Mouse (Mus musculus) forebrain, embryonic 15.5 days (tissue): ENCODE measurements around the gene Igfbp2. TPM values are rescaled to one million over a fixed set of nuclear protein-coding genes. Genes with fewer than 3 reads are reported as not detected.

Experiments
- ATAC-seq: fragments of 200-750 bp; cut with Nextera tagmentation; replicated peaks from 2 replicates; pipeline ENCODE4 v1.8.0; 2017; ENCODE audit warnings: mild to moderate bottlenecking, moderate TSS enrichment, moderate library complexity
- H3K27ac ChIP-seq: fragments of 300-500 bp; sonication (generic); replicated peaks from 2 replicates; pipeline ENCODE4 v1.5.1; 2015; ENCODE audit warnings: mild to moderate bottlenecking, inconsistent platforms
- H3K27me3 ChIP-seq: fragments of 300-500 bp; sonication (generic); 2 replicates; pipeline ENCODE4 v1.6.1; 2015; ENCODE audit warnings: inconsistent platforms
- H3K36me3 ChIP-seq: fragments of 300-500 bp; sonication (generic); 2 replicates; pipeline ENCODE4 v1.6.1; 2015; ENCODE audit warnings: mild to moderate bottlenecking, inconsistent platforms
- H3K4me1 ChIP-seq: fragments of 300-500 bp; sonication (generic); 2 replicates; pipeline ENCODE4 v1.6.1; 2015; ENCODE audit warnings: inconsistent platforms
- H3K4me2 ChIP-seq: fragments of 300-500 bp; sonication (generic); replicated peaks from 2 replicates; pipeline ENCODE4 v1.6.1; 2015; ENCODE audit warnings: mild to moderate bottlenecking, inconsistent platforms
- H3K4me3 ChIP-seq: fragments of 300-500 bp; sonication (generic); 2 replicates; pipeline ENCODE4 v1.5.1; 2015; ENCODE audit warnings: mild to moderate bottlenecking, inconsistent platforms
- H3K9ac ChIP-seq: fragments of 300-500 bp; sonication (generic); replicated peaks from 2 replicates; pipeline ENCODE4 v1.6.1; 2015; ENCODE audit warnings: mild to moderate bottlenecking, inconsistent platforms
- H3K9me3 ChIP-seq: fragments of 300-500 bp; sonication (generic); 2 replicates; pipeline ENCODE4 v1.6.1; 2016; ENCODE audit warnings: inconsistent platforms
- WGBS: fragments of 180-500 bp; shearing (Covaris S2); methylation state at CpG from one replicate; pipeline ENCODE4 v1.1.7; 2015; ENCODE audit warnings: mixed read lengths; 5-methylcytosine and 5-hydroxymethylcytosine counted together
- polyA plus RNA-seq: library from polyadenylated mRNA; unstranded; fragments of >200 nt; fragmentation: Nextera tagmentation; extraction: Ambion mirVana; gene quantifications from 2 replicates; pipeline ENCODE4 v1.2.1, GENCODE M21; 2015

Igfbp2 gene
- 336 and 343 TPM in 2 replicates for polyA plus RNA-seq

DNA sequence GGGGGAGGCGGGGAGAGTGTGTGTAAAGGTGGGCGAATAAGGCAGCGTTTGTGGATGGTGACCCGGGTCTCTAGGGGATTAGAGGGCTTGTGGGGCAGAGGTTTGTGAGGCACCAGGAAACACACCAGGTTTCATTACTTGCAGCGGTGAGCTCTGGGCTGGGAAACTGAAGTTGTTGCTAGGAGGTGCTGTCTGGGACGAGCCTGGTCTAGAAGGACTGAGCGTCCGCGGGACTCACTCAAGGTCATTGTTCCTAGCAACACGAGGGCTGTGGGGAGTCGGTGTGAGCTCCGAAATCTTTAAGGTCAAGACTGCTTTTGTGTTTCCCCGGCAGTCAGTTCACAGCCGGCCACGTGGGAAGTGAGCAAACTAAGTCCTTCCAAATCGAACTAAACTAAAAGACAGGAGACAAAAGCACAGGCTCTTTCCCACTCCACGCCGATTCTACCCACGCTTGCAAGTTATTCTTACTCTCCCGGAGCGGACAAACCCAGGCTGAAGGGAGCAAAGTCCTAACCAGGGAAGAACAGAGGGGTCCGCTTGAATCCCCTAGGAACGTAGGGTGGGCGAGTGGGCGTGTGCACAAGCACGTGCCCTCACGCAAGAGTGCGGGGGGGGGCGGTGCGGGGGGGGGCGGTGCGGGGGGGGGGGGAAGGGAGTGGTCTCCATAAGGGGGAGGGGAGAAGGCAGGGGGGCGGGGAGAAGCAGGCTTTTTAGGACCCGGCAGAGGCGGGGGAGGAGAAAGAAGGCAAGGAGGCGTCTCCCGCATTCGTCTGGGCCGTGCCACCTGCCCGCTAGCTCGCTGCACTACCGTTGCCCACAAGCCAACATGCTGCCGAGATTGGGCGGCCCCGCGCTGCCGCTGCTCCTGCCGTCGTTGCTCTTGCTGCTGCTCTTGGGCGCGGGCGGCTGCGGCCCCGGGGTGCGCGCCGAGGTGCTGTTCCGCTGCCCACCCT lies at the start of gene Igfbp2:
Igfbp2 (plus strand) TSS at position 753 of the 956 bp plus-strand sequence.
- Histone ChIP-seq H3K4me2 (peak within 1 kb of the TSS; percentile 88), H3K27me3 (no peaks in the 10 kb centered on the region), H3K4me1 (peaks cover 43% of the 10 kb centered on the region), H3K36me3 (no peaks in the 10 kb centered on the region), H3K9ac (peak within 1 kb of the TSS; percentile 85), H3K27ac (peak within 1 kb of the TSS; percentile 84), H3K4me3 (peak within 1 kb of the TSS; percentile 97), H3K9me3 (no peaks in the 10 kb centered on the region)
- peak; percentile 86 for ATAC-seq
- under 1% methylated on average over 52 of the region's 58 CpGs for WGBS

DNA sequence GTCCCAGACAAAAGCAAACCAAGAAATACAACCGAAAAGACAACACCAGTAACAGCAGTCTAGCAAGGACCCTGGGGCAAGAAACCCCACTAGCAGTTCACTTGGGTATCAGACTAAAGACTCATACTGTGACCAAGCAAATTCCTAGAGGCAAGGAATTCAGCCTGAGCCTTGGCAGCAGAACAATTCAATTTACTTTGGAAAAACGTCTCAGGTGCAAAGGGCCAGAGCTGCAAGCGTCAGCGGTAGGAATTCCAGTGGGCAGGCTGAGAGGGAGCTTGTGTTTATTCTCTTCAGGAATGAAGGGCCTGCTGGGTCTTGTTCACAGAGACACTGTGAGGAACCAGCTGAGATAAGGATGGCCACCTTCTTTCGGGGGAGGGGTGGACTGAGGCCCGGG lies 45.5 kb upstream of the Igfbp2 start:
- H3K4me2 ChIP-seq: no peak overlapping the region
- H3K4me3 ChIP-seq: no peak overlapping the region
- H3K4me1 ChIP-seq: no peaks in the 10 kb centered on the region
- H3K27ac ChIP-seq: no peak overlapping the region
- no peak overlapping the region for H3K9ac ChIP-seq
- H3K9me3 ChIP-seq: no peaks in the 10 kb centered on the region
- H3K27me3 ChIP-seq: no peaks in the 10 kb centered on the region
- 34% methylated on average over 6 of the region's 6 CpGs for WGBS
- ATAC-seq: no peak
- no peaks in the 10 kb centered on the region for H3K36me3 ChIP-seq

GRCm38 (mm10) chr1:72780720-72781119 lies 43.6 kb upstream of the Igfbp2 start:
- ATAC-seq: no peak
- no peak overlapping the region for H3K4me2 ChIP-seq
- WGBS: 41% methylated on average over 7 of the region's 7 CpGs

DNA sequence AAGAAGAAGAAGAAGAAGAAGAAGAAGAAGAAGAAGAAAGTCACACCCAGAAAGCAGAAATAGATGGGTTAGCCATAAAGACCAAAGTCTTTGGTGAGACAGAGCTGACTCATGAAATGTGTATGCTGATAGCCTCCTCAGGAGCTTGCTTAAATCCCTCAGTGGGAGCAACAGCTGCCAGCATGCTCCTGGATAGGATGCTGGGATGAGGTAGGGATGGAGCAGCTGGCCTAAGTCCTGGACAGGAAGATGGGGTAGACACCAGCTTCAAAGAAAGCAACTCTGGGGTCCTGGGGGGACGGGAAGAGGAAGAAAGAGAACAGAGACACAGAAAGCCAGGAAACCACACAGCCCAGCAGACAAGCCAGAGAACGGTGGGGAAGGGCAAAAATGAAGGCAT lies 41.0 kb upstream of the Igfbp2 start:
- 76% methylated on average over 2 of the region's 2 CpGs for WGBS
- Histone ChIP-seq H3K4me3 (no peak overlapping the region), H3K9me3 (no peaks in the 10 kb centered on the region), H3K4me1 (no peaks in the 10 kb centered on the region), H3K4me2 (no peak overlapping the region), H3K9ac (no peak overlapping the region), H3K36me3 (no peaks in the 10 kb centered on the region), H3K27me3 (no peaks in the 10 kb centered on the region), H3K27ac (no peak overlapping the region)
- ATAC-seq: no peak

More at GRCm38 (mm10) chr1:72780720-72781119, 43.6 kb upstream of the Igfbp2 start:
- Histone ChIP-seq H3K27ac (no peak overlapping the region), H3K4me3 (no peak overlapping the region), H3K4me1 (no peaks in the 10 kb centered on the region), H3K9ac (no peak overlapping the region), H3K27me3 (no peaks in the 10 kb centered on the region), H3K36me3 (no peaks in the 10 kb centered on the region), H3K9me3 (no peaks in the 10 kb centered on the region)

DNA sequence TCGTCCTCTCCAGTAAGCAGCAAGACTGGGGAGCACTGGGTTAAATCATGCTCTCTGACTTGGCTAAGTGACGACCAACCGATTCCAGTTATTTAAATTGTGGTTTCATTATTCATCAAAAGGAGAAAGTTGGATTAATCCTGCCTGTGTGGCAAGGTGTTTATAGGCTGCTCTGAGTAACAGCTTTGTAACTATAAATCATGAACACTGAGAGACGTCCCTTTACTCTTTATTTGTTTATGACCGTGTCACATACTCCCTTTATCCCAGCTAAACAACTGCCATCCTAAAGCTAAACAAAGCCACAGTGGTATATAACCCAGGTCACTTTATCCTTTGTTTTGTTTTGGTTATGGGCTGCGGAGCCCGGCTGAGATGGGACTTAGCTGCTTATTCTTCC lies 40.3 kb upstream of the Igfbp2 start:
- no peaks in the 10 kb centered on the region for H3K9me3 ChIP-seq
- H3K4me3 ChIP-seq: no peak overlapping the region
- H3K4me2 ChIP-seq: no peak overlapping the region
- no peaks in the 10 kb centered on the region for H3K36me3 ChIP-seq
- no peaks in the 10 kb centered on the region for H3K4me1 ChIP-seq
- no peak overlapping the region for H3K27ac ChIP-seq
- ATAC-seq: no peak
- WGBS: 32% methylated on average over 7 of the region's 7 CpGs
- H3K27me3 ChIP-seq: no peaks in the 10 kb centered on the region
- H3K9ac ChIP-seq: no peak overlapping the region

GRCm38 (mm10) chr1:72790670-72791069 lies 33.6 kb upstream of the Igfbp2 start:
- H3K9ac ChIP-seq: no peak overlapping the region
- H3K27me3 ChIP-seq: no peaks in the 10 kb centered on the region
- H3K4me3 ChIP-seq: no peak overlapping the region
- H3K27ac ChIP-seq: no peak overlapping the region
- no peaks in the 10 kb centered on the region for H3K36me3 ChIP-seq
- no peak overlapping the region for H3K4me2 ChIP-seq
- WGBS: 39% methylated on average over 3 of the region's 3 CpGs
- H3K4me1 ChIP-seq: no peaks in the 10 kb centered on the region
- ATAC-seq: no peak
- no peaks in the 10 kb centered on the region for H3K9me3 ChIP-seq

GRCm38 (mm10) chr1:72791743-72792142 lies 32.6 kb upstream of the Igfbp2 start:
- no peak overlapping the region for H3K4me2 ChIP-seq
- H3K36me3 ChIP-seq: no peaks in the 10 kb centered on the region
- H3K9me3 ChIP-seq: no peaks in the 10 kb centered on the region
- H3K27ac ChIP-seq: no peak overlapping the region
- no peak for ATAC-seq
- no peak overlapping the region for H3K4me3 ChIP-seq
- no peaks in the 10 kb centered on the region for H3K27me3 ChIP-seq
- H3K4me1 ChIP-seq: no peaks in the 10 kb centered on the region
- no peak overlapping the region for H3K9ac ChIP-seq

DNA sequence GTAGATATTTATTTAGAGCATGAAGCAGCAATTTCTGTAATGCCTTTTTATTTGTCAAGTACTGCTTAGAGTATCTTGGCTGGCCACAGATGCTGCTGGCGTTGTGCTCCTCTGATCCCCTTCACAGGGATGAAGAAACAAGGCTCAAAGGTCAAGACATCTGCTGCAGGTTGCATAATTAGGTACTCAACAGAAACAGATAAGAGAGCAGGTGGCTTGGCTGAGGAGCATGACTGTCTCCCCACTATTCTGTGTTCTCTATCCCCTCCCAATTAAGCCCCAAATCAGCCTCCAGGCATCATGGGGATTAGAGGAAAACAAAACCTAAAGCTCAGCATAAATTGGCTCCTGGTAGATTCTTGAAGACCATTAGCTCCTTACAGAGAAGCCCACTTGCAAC lies 32.0 kb upstream of the Igfbp2 start:
- 12% methylated on average over 1 of the region's 1 CpGs for WGBS
- no peak overlapping the region for H3K4me3 ChIP-seq
- H3K4me2 ChIP-seq: no peak overlapping the region
- ATAC-seq: no peak
- no peaks in the 10 kb centered on the region for H3K9me3 ChIP-seq
- H3K36me3 ChIP-seq: no peaks in the 10 kb centered on the region
- no peaks in the 10 kb centered on the region for H3K4me1 ChIP-seq
- no peak overlapping the region for H3K27ac ChIP-seq
- no peak overlapping the region for H3K9ac ChIP-seq
- H3K27me3 ChIP-seq: no peaks in the 10 kb centered on the region

- no peak for ATAC-seq
- H3K4me2 ChIP-seq: no peak overlapping the region
- H3K27ac ChIP-seq: no peak overlapping the region
- no peak overlapping the region for H3K9ac ChIP-seq
- no peaks in the 10 kb centered on the region for H3K9me3 ChIP-seq
- no peaks in the 10 kb centered on the region for H3K36me3 ChIP-seq
- no peaks in the 10 kb centered on the region for H3K27me3 ChIP-seq
- no peaks in the 10 kb centered on the region for H3K4me1 ChIP-seq
- no peak overlapping the region for H3K4me3 ChIP-seq
Measured at GRCm38 (mm10) chr1:72793230-72793629, 31.1 kb upstream of the Igfbp2 start.

DNA sequence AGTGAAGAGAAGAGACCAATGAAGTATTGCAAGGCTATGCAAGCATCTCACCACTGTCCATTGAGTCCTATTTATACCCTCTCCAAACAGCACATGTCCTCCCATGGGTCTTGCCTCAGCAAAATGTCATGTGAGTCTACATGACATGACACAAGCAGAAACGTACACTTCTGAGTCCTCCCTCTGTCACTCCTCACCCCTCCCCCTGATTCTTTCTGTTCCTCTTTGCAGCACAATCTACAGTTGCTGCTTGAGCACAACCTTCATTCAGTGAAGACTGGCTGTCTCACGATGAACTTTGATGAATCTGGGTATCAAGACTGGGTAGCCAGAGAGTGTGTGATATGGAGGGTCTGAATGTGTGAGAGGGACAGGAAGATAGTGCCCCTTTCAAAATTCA lies 28.2 kb upstream of the Igfbp2 start:
- ATAC-seq: no peak
- WGBS: 88% methylated on average over 2 of the region's 2 CpGs

DNA sequence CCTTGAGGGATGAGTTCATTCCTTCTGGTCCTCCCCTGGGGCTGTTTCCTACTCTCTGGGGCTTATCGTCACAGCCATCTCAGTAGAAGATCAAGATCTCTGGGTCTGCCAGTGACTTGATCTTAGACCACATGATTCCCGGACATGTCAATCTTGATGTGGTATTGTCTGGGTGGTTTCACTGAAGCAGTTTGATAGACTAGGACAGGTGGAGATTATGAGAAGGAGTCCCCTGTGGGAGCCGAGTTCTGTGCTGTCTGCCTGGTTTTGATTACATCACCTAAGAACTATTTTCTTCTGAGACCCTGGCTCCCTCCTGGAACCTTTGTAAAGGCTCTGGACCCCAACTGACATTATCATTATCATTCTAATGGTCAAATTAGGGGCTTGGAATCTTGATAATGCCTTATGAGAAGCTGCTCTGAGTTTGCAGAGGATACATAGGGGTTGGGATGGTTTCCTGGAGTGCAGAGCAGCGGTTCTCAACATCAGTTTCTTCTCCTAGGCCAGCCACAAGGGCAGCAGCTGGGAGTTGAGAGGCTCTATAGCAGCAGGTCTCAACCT lies 27.1 kb upstream of the Igfbp2 start:
- H3K9ac ChIP-seq: no peak overlapping the region
- no peaks in the 10 kb centered on the region for H3K4me1 ChIP-seq
- no peak for ATAC-seq
- no peaks in the 10 kb centered on the region for H3K36me3 ChIP-seq
- WGBS: 68% methylated on average over 4 of the region's 4 CpGs
- no peaks in the 10 kb centered on the region for H3K27me3 ChIP-seq
- H3K9me3 ChIP-seq: no peaks in the 10 kb centered on the region
- no peak overlapping the region for H3K4me2 ChIP-seq
- no peak overlapping the region for H3K4me3 ChIP-seq
- H3K27ac ChIP-seq: no peak overlapping the region

More for the DNA sequence above, 28.2 kb upstream of the Igfbp2 start:
- no peaks in the 10 kb centered on the region for H3K9me3 ChIP-seq
- H3K4me1 ChIP-seq: no peaks in the 10 kb centered on the region
- H3K4me2 ChIP-seq: no peak overlapping the region
- no peaks in the 10 kb centered on the region for H3K36me3 ChIP-seq
- H3K27me3 ChIP-seq: no peaks in the 10 kb centered on the region
- H3K4me3 ChIP-seq: no peak overlapping the region
- no peak overlapping the region for H3K9ac ChIP-seq
- H3K27ac ChIP-seq: no peak overlapping the region

DNA sequence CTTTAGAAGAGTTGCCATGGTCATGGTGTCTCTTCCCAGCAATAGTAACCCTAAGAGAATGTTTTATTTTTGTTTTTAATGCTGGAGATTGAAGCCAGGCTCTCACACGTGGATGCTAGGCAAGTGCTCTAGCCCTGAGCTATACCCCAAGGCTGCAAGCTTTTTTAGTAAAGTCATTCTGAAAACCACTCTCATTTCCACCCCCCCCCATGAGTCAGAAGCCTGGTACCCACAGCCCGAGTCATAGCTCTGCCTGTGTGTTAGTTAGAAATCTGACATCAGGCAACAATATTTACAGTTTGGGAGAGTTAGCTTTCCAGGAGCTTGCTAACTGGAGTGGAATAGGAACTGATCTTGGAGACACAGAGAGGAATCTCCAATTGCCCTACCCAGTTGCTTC lies 25.9 kb upstream of the Igfbp2 start:
- no peak for ATAC-seq
- Histone ChIP-seq H3K27ac (no peak overlapping the region), H3K9ac (no peak overlapping the region), H3K9me3 (no peaks in the 10 kb centered on the region), H3K27me3 (no peaks in the 10 kb centered on the region), H3K4me2 (no peak overlapping the region), H3K4me3 (no peak overlapping the region), H3K4me1 (no peaks in the 10 kb centered on the region; the same call in 1 of the 2 replicates), H3K36me3 (no peaks in the 10 kb centered on the region)
- 83% methylated on average over 2 of the region's 2 CpGs for WGBS
